Mouse (Mus musculus) forebrain, embryonic 16.5 days (tissue): ENCODE measurements around the gene Triap1. TPM values are rescaled to one million over a fixed set of nuclear protein-coding genes. Genes with fewer than 3 reads are reported as not detected.

Source experiments
- ATAC-seq: fragments of 200-750 bp; cut with Nextera tagmentation; 2 replicates; pipeline ENCODE4 v1.8.0; 2017; ENCODE audit warnings: mild to moderate bottlenecking, moderate library complexity
- H3K27ac ChIP-seq: fragments of 300-500 bp; sonication (generic); 2 replicates; pipeline ENCODE4 v1.5.1; 2014; ENCODE audit warnings: low read length, control low read depth
- H3K27me3 ChIP-seq: fragments of 300-500 bp; sonication (generic); replicated peaks from 2 replicates; pipeline ENCODE4 v1.6.1; 2014; ENCODE audit warnings: low read length; ENCODE audit not compliant: control insufficient read depth, insufficient read depth
- H3K36me3 ChIP-seq: fragments of 300-500 bp; sonication (generic); 2 replicates; pipeline ENCODE4 v1.6.1; 2014; ENCODE audit not compliant: control insufficient read depth, insufficient read depth
- H3K4me1 ChIP-seq: fragments of 300-500 bp; sonication (generic); replicated peaks from 2 replicates; pipeline ENCODE4 v1.6.1; 2014; ENCODE audit warnings: low read length; ENCODE audit not compliant: control insufficient read depth, insufficient read depth
- H3K4me2 ChIP-seq: fragments of 300-500 bp; sonication (generic); 2 replicates; pipeline ENCODE4 v1.6.1; 2014; ENCODE audit warnings: mild to moderate bottlenecking, low read length, control low read depth
- H3K4me3 ChIP-seq: fragments of 300-500 bp; sonication (generic); replicated peaks from 2 replicates; pipeline ENCODE4 v1.5.1; 2014; ENCODE audit warnings: mild to moderate bottlenecking, low read length, control low read depth
- H3K9ac ChIP-seq: fragments of 300-500 bp; sonication (generic); replicated peaks from 2 replicates; pipeline ENCODE4 v1.6.1; 2014; ENCODE audit warnings: low read depth, low read length, control low read depth
- H3K9me3 ChIP-seq: fragments of 300-500 bp; sonication (generic); 2 replicates; pipeline ENCODE4 v1.6.1; 2016; ENCODE audit warnings: low read length; ENCODE audit not compliant: control insufficient read depth
- WGBS: fragments of 180-500 bp; shearing (Covaris S2); extraction: QIAGEN DNeasy Blood & Tissue Kit; methylation state at CpG from one replicate; pipeline ENCODE4 v1.1.7; 2014; 5-methylcytosine and 5-hydroxymethylcytosine counted together
- polyA plus RNA-seq: library from polyadenylated mRNA; unstranded; fragments of >200 nt; fragmentation: Nextera tagmentation; extraction: Ambion mirVana; gene quantifications from 2 replicates; pipeline ENCODE4 v1.2.1, GENCODE M21; 2015

The Triap1 gene
- polyA plus RNA-seq, 1 experiment from 2014 or later, result 59.9 TPM

DNA sequence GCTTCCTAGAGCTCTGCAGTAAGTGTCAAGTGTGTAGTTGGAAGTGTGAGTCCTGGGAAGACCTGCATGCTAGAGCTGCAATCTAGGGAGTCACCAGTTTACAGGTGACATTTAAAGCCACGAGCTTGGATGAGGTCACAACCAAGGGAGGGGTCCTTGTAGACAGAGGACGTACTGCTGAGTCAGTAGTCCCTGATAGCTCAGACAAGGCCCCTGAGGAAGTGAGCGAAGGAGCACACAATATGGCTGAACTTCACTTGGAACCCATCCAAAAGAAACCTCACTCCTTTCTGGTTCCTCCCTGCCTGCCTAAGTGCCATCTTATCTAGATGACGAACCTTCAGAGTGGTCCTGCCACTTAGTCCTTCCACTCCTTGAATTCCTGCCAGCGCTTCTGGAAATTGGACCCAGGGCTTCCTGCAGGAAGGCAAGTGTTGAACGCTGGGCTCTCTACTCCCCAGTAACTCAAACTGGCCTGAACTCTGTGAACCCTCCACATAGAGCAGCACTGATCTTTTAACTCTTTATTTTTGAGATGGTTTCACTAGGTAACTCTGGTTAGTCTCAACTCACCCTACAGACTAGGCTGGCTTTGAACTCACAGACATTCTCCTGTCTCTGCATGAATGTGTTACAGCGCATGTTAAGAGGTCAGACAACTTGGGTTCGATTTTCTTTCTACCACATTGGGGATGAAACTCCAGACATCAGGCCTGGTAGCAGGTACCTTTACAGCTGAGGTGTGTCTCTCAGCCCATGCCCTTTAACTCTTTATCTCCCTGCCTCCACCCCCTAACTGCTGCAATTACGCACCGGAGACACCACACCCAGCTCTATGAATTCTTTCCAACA lies 28.0 kb upstream of the Triap1 start:
- Histone ChIP-seq H3K4me2 (no peak overlapping the region), H3K4me1 (peaks cover 17% of the 10 kb centered on the region), H3K36me3 (no peaks in the 10 kb centered on the region), H3K27me3 (no peaks in the 10 kb centered on the region), H3K9me3 (no peaks in the 10 kb centered on the region), H3K4me3 (no peak overlapping the region), H3K27ac (no peak overlapping the region), H3K9ac (no peak overlapping the region)
- no peak for ATAC-seq
- 75% methylated on average over 10 of the region's 10 CpGs for WGBS

DNA sequence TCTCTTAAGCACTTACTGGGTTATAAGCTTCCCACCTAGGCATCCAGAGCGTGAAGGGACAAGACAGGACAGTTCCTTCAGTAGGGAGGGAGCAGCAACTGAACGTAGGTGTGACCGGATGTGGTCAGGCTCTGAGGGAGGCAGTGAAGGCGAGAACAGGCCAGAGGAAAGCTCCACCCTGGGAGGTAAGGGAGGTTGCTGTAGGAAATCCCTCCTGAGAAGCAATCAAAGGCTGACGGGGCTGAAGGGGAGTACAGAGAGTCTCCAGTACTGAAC lies 27.4 kb upstream of the Triap1 start:
- H3K9ac ChIP-seq, result no peak overlapping the region
- no peak overlapping the region for H3K27ac ChIP-seq
- H3K27me3 ChIP-seq, result no peaks in the 10 kb centered on the region
- H3K4me1 ChIP-seq, result peaks cover 22% of the 10 kb centered on the region
- 47% methylated on average over 5 of the region's 5 CpGs for WGBS
- H3K36me3 ChIP-seq, result no peaks in the 10 kb centered on the region
- H3K9me3 ChIP-seq, result no peaks in the 10 kb centered on the region
- ATAC-seq, result no peak
- no peak overlapping the region for H3K4me3 ChIP-seq
- no peak overlapping the region for H3K4me2 ChIP-seq

DNA sequence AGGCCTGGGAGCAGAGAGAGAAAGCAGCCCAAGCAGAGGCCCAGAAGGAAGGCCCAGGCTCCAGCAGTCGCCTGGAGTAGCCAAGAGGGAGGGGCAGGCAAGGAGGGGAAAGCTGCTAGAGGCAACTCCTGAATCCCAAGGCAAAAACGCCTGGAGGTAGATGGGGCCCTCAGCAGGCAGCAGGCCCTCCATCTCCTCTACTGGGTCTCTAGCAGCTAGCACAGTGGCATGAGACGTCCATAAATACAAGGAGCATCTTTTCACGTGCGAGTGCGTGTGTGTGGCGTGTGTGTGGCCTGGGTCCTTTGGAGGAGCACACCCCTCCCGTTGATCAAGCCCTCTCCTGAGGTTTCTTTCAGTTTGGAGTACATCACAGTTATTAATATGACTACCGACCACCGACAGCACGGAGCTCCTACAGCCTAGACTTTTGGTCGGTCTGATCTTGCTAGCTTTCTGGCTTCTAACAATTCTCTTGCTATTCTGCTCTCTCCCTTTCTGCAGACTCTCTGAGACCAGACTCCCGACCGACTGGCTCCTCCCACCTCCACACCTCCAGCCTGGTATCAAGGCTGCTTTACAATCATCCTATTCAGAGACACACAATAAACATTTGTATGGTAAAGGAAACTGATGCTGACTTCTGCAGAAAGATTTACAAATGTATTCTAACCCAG lies 23.9 kb upstream of the Triap1 start:
- WGBS, result 7% methylated on average over 14 of the region's 14 CpGs
- peak overlapping the region; percentile 80 for H3K27ac ChIP-seq
- no peaks in the 10 kb centered on the region for H3K36me3 ChIP-seq
- H3K4me3 ChIP-seq, result no peak overlapping the region
- ATAC-seq, result peak; percentile 29; the same call in 1 of the 2 replicates
- peak overlapping the region; percentile 50 for H3K9ac ChIP-seq
- no peaks in the 10 kb centered on the region for H3K9me3 ChIP-seq
- no peak overlapping the region for H3K4me2 ChIP-seq
- H3K4me1 ChIP-seq, result peaks cover 35% of the 10 kb centered on the region
- no peaks in the 10 kb centered on the region for H3K27me3 ChIP-seq

DNA sequence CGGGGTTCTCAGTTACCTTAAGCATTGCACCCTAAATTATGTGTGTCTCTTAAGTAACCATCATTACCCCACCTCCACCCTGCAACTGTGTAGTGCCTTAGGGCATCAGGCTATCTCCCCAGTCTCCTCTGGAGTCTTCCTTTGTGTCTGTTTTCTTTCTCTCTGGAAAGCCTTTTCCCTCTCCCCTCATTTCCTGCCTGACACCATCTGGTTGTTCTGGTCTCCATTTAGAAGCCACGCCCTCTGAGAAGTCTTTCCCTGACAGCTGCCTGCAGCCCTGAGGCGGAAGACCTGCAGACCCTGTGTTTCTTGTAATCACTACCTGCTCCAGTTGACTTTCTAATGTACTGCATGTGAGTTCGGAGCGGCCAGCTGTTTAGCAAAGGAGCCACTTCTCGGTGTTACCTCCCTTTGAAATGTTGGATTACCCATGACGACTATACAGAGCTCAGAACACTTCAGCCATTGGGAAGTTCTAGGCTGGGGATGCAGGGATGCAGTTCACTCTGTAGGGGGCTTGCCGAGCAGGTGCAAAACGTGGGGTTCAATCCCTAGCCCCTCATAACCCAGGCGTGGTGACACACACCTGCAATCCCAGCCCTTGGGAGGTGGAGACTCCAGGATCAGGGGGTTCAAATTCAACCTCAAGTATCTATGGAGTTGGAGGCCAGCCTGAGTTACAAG lies 23.2 kb upstream of the Triap1 start:
- peak overlapping the region; percentile 50; the same call in 1 of the 2 replicates for H3K9ac ChIP-seq
- WGBS, result 5% methylated on average over 10 of the region's 10 CpGs
- no peaks in the 10 kb centered on the region for H3K9me3 ChIP-seq
- H3K4me3 ChIP-seq, result no peak overlapping the region
- H3K27ac ChIP-seq, result peak overlapping the region; percentile 80
- H3K36me3 ChIP-seq, result no peaks in the 10 kb centered on the region
- 0 out of 2 replicates have a peak, but pooled peaks have one; percentile 11 for ATAC-seq
- no peak overlapping the region for H3K4me2 ChIP-seq
- H3K4me1 ChIP-seq, result peaks cover 35% of the 10 kb centered on the region
- H3K27me3 ChIP-seq, result no peaks in the 10 kb centered on the region

DNA sequence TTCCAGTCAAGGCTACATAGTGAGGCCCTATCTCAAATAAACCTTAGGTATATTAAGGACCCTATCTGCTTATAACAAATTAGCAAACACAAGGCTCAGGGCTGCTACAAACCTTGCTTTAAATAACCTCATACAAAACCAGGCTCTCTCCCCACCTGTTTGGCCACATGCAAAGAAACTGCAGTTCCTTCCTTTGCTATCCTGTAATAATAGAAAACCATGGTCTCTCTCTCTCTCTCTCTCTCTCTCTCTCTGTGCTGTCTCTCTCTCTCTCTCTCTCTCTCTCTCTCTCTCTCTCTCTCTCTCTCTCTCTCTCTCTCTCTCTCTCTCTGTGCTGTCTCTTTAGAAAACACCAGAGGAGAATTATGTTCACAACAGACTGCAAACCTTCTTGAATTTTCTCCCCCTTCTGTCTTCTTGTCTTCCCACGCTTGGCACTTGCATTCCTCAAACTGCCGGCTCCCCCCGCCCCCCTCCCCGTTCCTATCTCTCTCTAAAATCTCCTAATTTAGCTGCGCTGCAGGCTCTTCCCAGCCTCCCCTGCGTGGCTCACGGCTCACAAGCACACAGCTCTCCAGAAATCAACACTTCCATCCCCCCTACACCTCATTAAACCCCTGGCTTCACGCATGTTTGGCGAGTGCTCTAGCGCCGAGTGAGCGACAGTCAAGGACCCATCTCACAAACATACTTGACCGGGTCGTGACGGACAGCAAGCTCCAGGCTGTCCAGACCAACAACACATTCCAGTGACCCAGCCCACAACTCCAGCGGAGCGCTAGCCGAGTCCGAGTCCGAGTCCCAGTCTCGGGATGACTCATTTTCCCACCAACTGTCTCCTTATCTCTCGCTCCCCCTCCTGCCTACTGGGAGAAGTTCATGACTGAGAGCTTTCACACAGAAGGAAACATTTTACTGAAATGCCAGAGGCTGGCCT lies 21.8 kb upstream of the Triap1 start:
- peak overlapping the region; percentile 40 for H3K4me3 ChIP-seq
- peak overlapping the region; percentile 52 for H3K9ac ChIP-seq
- H3K27me3 ChIP-seq, result no peaks in the 10 kb centered on the region
- peak overlapping the region; percentile 70 for H3K4me2 ChIP-seq
- H3K9me3 ChIP-seq, result no peaks in the 10 kb centered on the region
- ATAC-seq, result peak; percentile 83
- under 1% methylated on average over 22 of the region's 22 CpGs for WGBS
- peak overlapping the region; percentile 80 for H3K27ac ChIP-seq
- peaks cover 35% of the 10 kb centered on the region for H3K4me1 ChIP-seq
- no peaks in the 10 kb centered on the region for H3K36me3 ChIP-seq

DNA sequence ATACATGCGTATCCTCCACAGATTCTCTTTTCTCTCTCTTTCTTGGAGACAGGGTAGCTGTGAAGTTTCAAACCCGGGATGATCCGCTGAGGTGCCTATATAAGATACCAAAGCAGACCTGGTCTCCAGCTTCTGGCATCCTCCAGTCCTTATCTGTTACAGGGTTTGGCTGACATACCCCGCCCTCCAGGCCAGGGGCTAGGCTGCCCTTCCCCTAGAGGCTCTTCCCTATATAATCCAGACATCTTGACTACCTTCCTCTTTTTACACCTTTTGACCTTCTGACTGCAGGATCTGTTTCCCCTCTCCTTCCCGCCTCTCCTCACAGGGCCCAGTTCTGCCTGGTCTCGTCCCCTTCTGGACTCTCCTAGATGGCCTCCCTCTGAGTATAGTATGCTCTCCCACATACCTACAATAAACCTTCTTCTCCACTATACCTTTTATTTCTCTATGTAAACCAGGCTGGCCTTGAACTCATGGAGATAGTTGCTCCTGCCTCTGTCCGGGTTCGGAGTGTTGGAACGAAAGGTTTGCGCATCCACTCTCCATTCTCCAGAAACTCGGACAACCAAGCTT lies 14.7 kb upstream of the Triap1 start:
- H3K9ac ChIP-seq, result peak overlapping the region; percentile 85
- H3K4me3 ChIP-seq, result peak overlapping the region; percentile 69
- 31% methylated on average over 11 of the region's 11 CpGs for WGBS
- H3K36me3 ChIP-seq, result peaks cover 8% of the 10 kb centered on the region; the same call in 1 of the 2 replicates
- H3K27me3 ChIP-seq, result no peaks in the 10 kb centered on the region
- peaks cover 23% of the 10 kb centered on the region for H3K4me1 ChIP-seq
- no peaks in the 10 kb centered on the region for H3K9me3 ChIP-seq
- peak; percentile 34 for ATAC-seq
- H3K27ac ChIP-seq, result peak overlapping the region; percentile 77
- peak overlapping the region; percentile 53 for H3K4me2 ChIP-seq

DNA sequence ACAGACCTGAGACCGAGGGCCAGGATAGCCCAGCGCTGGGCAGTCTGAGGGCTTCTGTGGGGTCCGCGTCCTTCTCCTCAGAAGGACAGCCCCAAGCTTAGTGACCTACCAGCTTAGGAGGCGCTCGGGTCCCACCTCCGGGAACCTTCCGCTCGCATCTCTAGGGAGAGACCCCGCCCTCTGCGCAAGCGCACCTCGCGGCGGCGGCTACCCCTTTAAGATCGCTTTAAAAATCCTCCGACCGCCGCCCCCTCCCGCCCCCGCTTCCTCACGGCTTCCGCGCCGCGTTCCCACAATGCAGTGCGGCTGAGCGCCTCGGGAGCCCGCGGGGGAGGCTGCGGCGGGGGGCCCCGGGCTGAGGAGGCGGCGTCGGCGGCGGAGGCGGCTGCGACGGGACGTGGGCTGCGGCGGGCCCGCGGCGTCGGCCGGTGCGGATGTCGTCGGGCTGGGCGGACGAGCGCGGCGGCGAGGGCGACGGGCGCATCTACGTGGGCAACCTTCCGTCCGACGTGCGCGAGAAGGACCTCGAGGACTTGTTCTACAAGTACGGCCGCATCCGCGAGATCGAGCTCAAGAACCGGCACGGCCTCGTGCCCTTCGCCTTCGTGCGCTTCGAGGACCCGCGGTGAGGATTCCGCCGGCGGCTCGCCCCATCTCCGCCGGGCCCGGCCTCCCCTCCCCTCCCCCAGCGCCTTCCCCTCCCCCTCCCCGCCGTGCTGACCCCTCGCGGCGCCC lies 14.0 kb upstream of the Triap1 start, which contains the start of gene Srsf9:
Gene Srsf9 (plus strand): TSS at position 303 of the 735 bp plus-strand sequence.
- peak; percentile 94 for ATAC-seq
- peak within 1 kb of the TSS; percentile 85 for H3K9ac ChIP-seq
- H3K4me1 ChIP-seq, result peaks cover 23% of the 10 kb centered on the region
- 1% methylated on average over 56 of the region's 97 CpGs for WGBS
- peak within 1 kb of the TSS; percentile 69 for H3K4me3 ChIP-seq
- H3K4me2 ChIP-seq, result peak within 1 kb of the TSS; percentile 95
- H3K27me3 ChIP-seq, result no peaks in the 10 kb centered on the region
- H3K36me3 ChIP-seq, result peaks cover 12% of the 10 kb centered on the region
- peak within 1 kb of the TSS; percentile 77 for H3K27ac ChIP-seq
- no peaks in the 10 kb centered on the region for H3K9me3 ChIP-seq
